Mouse (Mus musculus) hindbrain, embryonic 16.5 days (tissue): Measurements from ENCODE around the gene Farp1. TPM values are rescaled to one million over a fixed set of nuclear protein-coding genes. Genes with fewer than 3 reads are reported as not detected.

Experiments
- ATAC-seq: fragments of 200-750 bp; cut with Nextera tagmentation; 2 replicates; pipeline ENCODE4 v1.8.0; 2017; ENCODE audit warnings: moderate TSS enrichment, moderate library complexity
- H3K27ac ChIP-seq: fragments of 300-500 bp; sonication (generic); 2 replicates; pipeline ENCODE4 v1.5.1; 2014; ENCODE audit warnings: low read depth, mild to moderate bottlenecking, control low read depth, low read length, moderate library complexity
- H3K27me3 ChIP-seq: fragments of 300-500 bp; sonication (generic); replicated peaks from 2 replicates; pipeline ENCODE4 v1.6.1; 2014; ENCODE audit warnings: low read length; ENCODE audit not compliant: control insufficient read depth, insufficient read depth
- H3K36me3 ChIP-seq: fragments of 300-500 bp; sonication (generic); 2 replicates; pipeline ENCODE4 v1.6.1; 2014; ENCODE audit warnings: mild to moderate bottlenecking, low read length, moderate library complexity, mixed read lengths; ENCODE audit not compliant: control insufficient read depth, insufficient read depth
- H3K4me1 ChIP-seq: fragments of 300-500 bp; sonication (generic); 2 replicates; pipeline ENCODE4 v1.6.1; 2014; ENCODE audit warnings: low read depth, low read length; ENCODE audit not compliant: control insufficient read depth, insufficient read depth
- H3K4me2 ChIP-seq: fragments of 300-500 bp; sonication (generic); 2 replicates; pipeline ENCODE4 v1.6.1; 2014; ENCODE audit warnings: mild to moderate bottlenecking, low read length, control low read depth, moderate library complexity
- H3K4me3 ChIP-seq: fragments of 300-500 bp; sonication (generic); 2 replicates; pipeline ENCODE4 v1.5.1; 2014; ENCODE audit warnings: mild to moderate bottlenecking, low read length, control low read depth, moderate library complexity
- H3K9ac ChIP-seq: fragments of 300-500 bp; sonication (generic); 2 replicates; pipeline ENCODE4 v1.6.1; 2014; ENCODE audit warnings: low read depth, mild to moderate bottlenecking, control low read depth, low read length, moderate library complexity
- H3K9me3 ChIP-seq: fragments of 300-500 bp; sonication (generic); 2 replicates; pipeline ENCODE4 v1.6.1; 2014; ENCODE audit warnings: mild to moderate bottlenecking, low read length, moderate library complexity; ENCODE audit not compliant: control insufficient read depth
- WGBS: fragments of 180-500 bp; shearing (Covaris S2); extraction: QIAGEN DNeasy Blood & Tissue Kit; methylation state at CpG from one replicate; pipeline ENCODE4 v1.1.7; 2014; 5-methylcytosine and 5-hydroxymethylcytosine counted together
- polyA plus RNA-seq: library from polyadenylated mRNA; unstranded; fragments of >200 nt; fragmentation: Nextera tagmentation; extraction: Ambion mirVana; gene quantifications from 2 replicates; pipeline ENCODE4 v1.2.1, GENCODE M21; 2015

Farp1 gene
- polyA plus RNA-seq, 1 experiment from 2014 or later, result 28.9 TPM

- WGBS, result 86% methylated on average over 8 of the region's 8 CpGs
- Histone ChIP-seq H3K4me1 (no peaks in the 10 kb centered on the region), H3K27ac (no peak overlapping the region), H3K9ac (no peak overlapping the region), H3K36me3 (peaks cover 32% of the 10 kb centered on the region), H3K4me2 (no peak overlapping the region), H3K4me3 (no peak overlapping the region), H3K9me3 (no peaks in the 10 kb centered on the region), H3K27me3 (no peaks in the 10 kb centered on the region)
- no peak for ATAC-seq
Measured at GRCm38 (mm10) chr14:121239386-121239785, 204.4 kb downstream of the Farp1 start.

- WGBS, result 96% methylated on average over 15 of the region's 15 CpGs
- ATAC-seq, result 0 out of 2 replicates have a peak, but pooled peaks have one; percentile 10
- peaks cover 29% of the 10 kb centered on the region for H3K36me3 ChIP-seq
Measured at GRCm38 (mm10) chr14:121244104-121244503, 209.1 kb downstream of the Farp1 start.

GRCm38 (mm10) chr14:121246048-121246731 is 211.2 kb downstream of the Farp1 start:
- Histone ChIP-seq H3K9me3 (no peaks in the 10 kb centered on the region), H3K27ac (no peak overlapping the region), H3K9ac (no peak overlapping the region), H3K4me3 (no peak overlapping the region), H3K36me3 (peaks cover 19% of the 10 kb centered on the region), H3K4me2 (no peak overlapping the region), H3K4me1 (no peaks in the 10 kb centered on the region), H3K27me3 (no peaks in the 10 kb centered on the region)
- WGBS, result 80% methylated on average over 14 of the region's 14 CpGs
- ATAC-seq, result no peak

More at GRCm38 (mm10) chr14:121244104-121244503, 209.1 kb downstream of the Farp1 start:
- Histone ChIP-seq H3K27ac (no peak overlapping the region), H3K9me3 (no peaks in the 10 kb centered on the region), H3K4me1 (no peaks in the 10 kb centered on the region), H3K4me3 (no peak overlapping the region), H3K27me3 (no peaks in the 10 kb centered on the region), H3K9ac (no peak overlapping the region), H3K4me2 (no peak overlapping the region)

GRCm38 (mm10) chr14:121247287-121247686 is 212.3 kb downstream of the Farp1 start:
- peaks cover 17% of the 10 kb centered on the region for H3K36me3 ChIP-seq
- ATAC-seq, result no peak
- no peaks in the 10 kb centered on the region for H3K4me1 ChIP-seq
- 51% methylated on average over 7 of the region's 7 CpGs for WGBS
- no peak overlapping the region for H3K4me3 ChIP-seq
- no peak overlapping the region for H3K9ac ChIP-seq
- H3K9me3 ChIP-seq, result no peaks in the 10 kb centered on the region
- H3K4me2 ChIP-seq, result no peak overlapping the region
- no peaks in the 10 kb centered on the region for H3K27me3 ChIP-seq
- no peak overlapping the region for H3K27ac ChIP-seq

- no peak for ATAC-seq
- H3K9me3 ChIP-seq, result no peaks in the 10 kb centered on the region
- WGBS, result 88% methylated on average over 5 of the region's 5 CpGs
- no peak overlapping the region for H3K9ac ChIP-seq
- no peak overlapping the region for H3K4me2 ChIP-seq
- no peak overlapping the region for H3K27ac ChIP-seq
- no peaks in the 10 kb centered on the region for H3K27me3 ChIP-seq
- no peaks in the 10 kb centered on the region for H3K4me1 ChIP-seq
- H3K4me3 ChIP-seq, result no peak overlapping the region
- H3K36me3 ChIP-seq, result peaks cover 12% of the 10 kb centered on the region
Measured at GRCm38 (mm10) chr14:121248346-121248745, 213.3 kb downstream of the Farp1 start.

- no peak overlapping the region for H3K4me3 ChIP-seq
- no peak overlapping the region for H3K27ac ChIP-seq
- H3K27me3 ChIP-seq, result no peaks in the 10 kb centered on the region
- H3K9me3 ChIP-seq, result no peaks in the 10 kb centered on the region
- H3K36me3 ChIP-seq, result peaks cover 4% of the 10 kb centered on the region; the same call in 1 of the 2 replicates
- no peak overlapping the region for H3K9ac ChIP-seq
- no peaks in the 10 kb centered on the region for H3K4me1 ChIP-seq
- H3K4me2 ChIP-seq, result no peak overlapping the region
- ATAC-seq, result no peak
- WGBS, result 77% methylated on average over 5 of the region's 5 CpGs
Measured at GRCm38 (mm10) chr14:121251099-121251498, 216.1 kb downstream of the Farp1 start.

GRCm38 (mm10) chr14:121251708-121252107 is 216.7 kb downstream of the Farp1 start:
- WGBS, result 52% methylated on average over 4 of the region's 4 CpGs
- H3K4me2 ChIP-seq, result no peak overlapping the region
- no peak overlapping the region for H3K27ac ChIP-seq

GRCm38 (mm10) chr14:121252542-121252941 is 217.5 kb downstream of the Farp1 start:
- peaks cover 8% of the 10 kb centered on the region for H3K36me3 ChIP-seq
- 91% methylated on average over 10 of the region's 10 CpGs for WGBS
- no peak overlapping the region for H3K27ac ChIP-seq
- no peak overlapping the region for H3K4me3 ChIP-seq
- no peaks in the 10 kb centered on the region for H3K9me3 ChIP-seq
- no peaks in the 10 kb centered on the region for H3K4me1 ChIP-seq
- no peak overlapping the region for H3K9ac ChIP-seq
- no peaks in the 10 kb centered on the region for H3K27me3 ChIP-seq
- no peak for ATAC-seq
- no peak overlapping the region for H3K4me2 ChIP-seq

More at GRCm38 (mm10) chr14:121251708-121252107, 216.7 kb downstream of the Farp1 start:
- no peaks in the 10 kb centered on the region for H3K9me3 ChIP-seq
- H3K27me3 ChIP-seq, result no peaks in the 10 kb centered on the region
- H3K9ac ChIP-seq, result no peak overlapping the region
- no peak for ATAC-seq
- peaks cover 7% of the 10 kb centered on the region for H3K36me3 ChIP-seq
- no peaks in the 10 kb centered on the region for H3K4me1 ChIP-seq
- no peak overlapping the region for H3K4me3 ChIP-seq

- Histone ChIP-seq H3K9me3 (no peaks in the 10 kb centered on the region), H3K4me3 (no peak overlapping the region), H3K4me2 (no peak overlapping the region), H3K4me1 (no peaks in the 10 kb centered on the region), H3K9ac (no peak overlapping the region), H3K27ac (no peak overlapping the region), H3K36me3 (peaks cover 8% of the 10 kb centered on the region), H3K27me3 (no peaks in the 10 kb centered on the region)
- WGBS, result 95% methylated on average over 10 of the region's 10 CpGs
- ATAC-seq, result no peak
Measured at GRCm38 (mm10) chr14:121254869-121255268, 219.9 kb downstream of the Farp1 start.
